Mouse (Mus musculus): ENCODE measurements around the gene Tomm22. TPM values are rescaled to one million over a fixed set of nuclear protein-coding genes. Genes with fewer than 3 reads are reported as not detected.
A peak's percentile ranks its signal among the peaks of the same experiment; 100 is the strongest.

Tomm22 gene
- 124 and 134 TPM in 2 replicates for polyA plus RNA-seq (2015; fragmentation: Nextera tagmentation; extraction: Ambion mirVana)

DNA sequence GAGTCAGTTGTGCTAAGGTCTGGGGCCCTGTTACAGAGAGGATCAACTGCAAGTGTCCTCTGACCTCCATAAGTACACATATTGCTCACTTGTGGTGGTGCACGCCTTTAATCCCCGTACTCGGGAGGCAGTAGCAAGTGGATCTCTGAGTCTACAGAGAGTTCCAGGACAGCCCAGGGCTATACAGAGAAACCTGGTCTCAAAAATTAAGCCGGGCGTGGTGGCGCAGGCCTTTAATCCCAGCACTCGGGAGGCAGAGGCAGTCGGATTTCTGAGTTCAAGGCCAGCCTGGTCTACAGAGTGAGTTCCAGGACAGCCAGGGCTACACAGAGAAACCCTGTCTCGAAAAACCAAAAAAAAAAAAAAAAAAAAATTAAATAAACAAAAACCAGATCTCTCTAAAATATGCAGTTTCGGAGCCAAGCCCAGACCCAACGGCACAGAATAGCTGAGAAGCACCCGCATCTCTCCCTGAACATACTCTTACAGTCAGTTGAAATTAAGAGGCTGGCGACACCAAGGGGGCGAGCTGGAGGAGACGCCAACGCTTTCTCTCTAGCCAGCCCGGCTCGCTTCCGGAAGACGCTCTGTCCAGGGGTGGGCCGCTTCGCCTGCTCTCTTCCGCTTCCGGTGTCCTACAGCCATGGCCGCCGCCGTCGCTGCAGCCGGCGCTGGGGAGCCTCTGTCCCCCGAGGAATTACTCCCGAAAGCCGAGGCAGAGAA lies at the start of gene Tomm22:
Gene Tomm22, plus strand, starts transcription at position 613 of the 723 bp plus-strand sequence.
- 15% methylated on average over 33 of the region's 33 CpGs for WGBS (ENCODE audit: insufficient replicate concordance)
- H3K4me3 ChIP-seq (replicated peaks) = peak within 1 kb of the TSS; percentile 94

GRCm38 (mm10) chr15:79630471-79630870 lies 40.2 kb upstream of the Tomm22 start:
- Histone ChIP-seq H3K4me2 (no peak overlapping the region), H3K27ac (replicated peaks) (no peak overlapping the region), H3K4me3 (replicated peaks) (no peak overlapping the region), H3K27me3 (no peaks in the 10 kb centered on the region), H3K9ac (no peak overlapping the region), H3K4me1 (replicated peaks) (no peaks in the 10 kb centered on the region), H3K36me3 (replicated peaks) (no peaks in the 10 kb centered on the region), H3K9me3 (replicated peaks) (no peaks in the 10 kb centered on the region)
- no peak for ATAC-seq (ENCODE audit: insufficient read depth)
- 49% methylated on average over 2 of the region's 2 CpGs for WGBS (ENCODE audit: insufficient replicate concordance)

More for the DNA sequence above, at the start of gene Tomm22:
- H3K27ac ChIP-seq (replicated peaks) = peak within 1 kb of the TSS; percentile 80
- peaks cover 23% of the 10 kb centered on the region for H3K4me1 ChIP-seq (replicated peaks)
- peaks cover 45% of the 10 kb centered on the region for H3K36me3 ChIP-seq (replicated peaks)
- H3K9me3 ChIP-seq (replicated peaks) = no peaks in the 10 kb centered on the region
- peak within 1 kb of the TSS; percentile 75 for H3K4me2 ChIP-seq
- H3K9ac ChIP-seq = peak within 1 kb of the TSS; percentile 93
- no peaks in the 10 kb centered on the region for H3K27me3 ChIP-seq
- ATAC-seq (ENCODE audit: insufficient read depth) = peak; percentile 95

DNA sequence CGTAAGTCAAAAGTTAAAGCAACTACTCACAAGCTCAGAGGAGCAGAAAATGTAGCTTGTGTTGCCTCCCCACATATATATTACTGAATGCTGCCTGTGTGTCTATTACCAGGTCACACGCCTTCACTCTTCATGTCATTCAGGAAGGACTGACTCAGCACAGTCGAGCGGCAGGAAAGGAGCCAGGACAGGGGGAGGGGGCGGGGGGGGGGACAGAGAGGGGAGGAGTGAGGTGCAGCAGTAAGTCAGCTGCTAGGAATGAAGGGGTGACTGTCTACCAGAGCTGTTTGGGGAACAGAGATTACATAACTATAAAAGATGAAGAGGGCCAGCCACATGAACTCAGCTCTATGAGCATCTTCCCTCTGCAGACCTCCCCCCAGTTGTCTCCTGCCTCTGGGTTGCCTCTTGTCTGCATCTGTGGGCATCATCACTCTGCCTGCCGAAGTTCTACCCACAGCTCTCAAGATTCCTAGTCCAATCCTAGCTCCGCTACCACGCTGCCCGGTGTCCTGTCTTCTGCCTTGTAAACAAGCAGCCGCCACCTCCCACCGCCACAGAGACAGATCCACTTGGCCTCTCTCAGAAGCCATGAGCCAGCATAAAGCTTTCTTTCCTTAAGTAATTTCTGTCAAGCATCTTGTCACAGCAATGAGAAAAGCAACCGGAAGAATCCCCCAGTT lies 29.4 kb upstream of the Tomm22 start:
- 45% methylated on average over 12 of the region's 12 CpGs for WGBS (ENCODE audit: insufficient replicate concordance)
- no peak overlapping the region for H3K27ac ChIP-seq (replicated peaks)
- H3K4me1 ChIP-seq (replicated peaks) = no peaks in the 10 kb centered on the region
- H3K9me3 ChIP-seq (replicated peaks) = no peaks in the 10 kb centered on the region
- no peak for ATAC-seq (ENCODE audit: insufficient read depth)
- H3K4me3 ChIP-seq (replicated peaks) = no peak overlapping the region
- H3K9ac ChIP-seq = no peak overlapping the region; the same call in 1 of the 2 replicates
- H3K36me3 ChIP-seq (replicated peaks) = no peaks in the 10 kb centered on the region
- H3K27me3 ChIP-seq = no peaks in the 10 kb centered on the region
- H3K4me2 ChIP-seq = no peak overlapping the region

GRCm38 (mm10) chr15:79645483-79645882 lies 25.2 kb upstream of the Tomm22 start:
- Histone ChIP-seq H3K9ac (no peak overlapping the region), H3K27ac (replicated peaks) (no peak overlapping the region), H3K9me3 (replicated peaks) (no peaks in the 10 kb centered on the region), H3K4me2 (no peak overlapping the region), H3K27me3 (no peaks in the 10 kb centered on the region), H3K4me3 (replicated peaks) (no peak overlapping the region), H3K36me3 (replicated peaks) (no peaks in the 10 kb centered on the region), H3K4me1 (replicated peaks) (no peaks in the 10 kb centered on the region)
- no peak for ATAC-seq (ENCODE audit: insufficient read depth)
- WGBS (ENCODE audit: insufficient replicate concordance) = 46% methylated on average over 2 of the region's 2 CpGs

- no peaks in the 10 kb centered on the region for H3K9me3 ChIP-seq (replicated peaks)
- H3K36me3 ChIP-seq (replicated peaks) = no peaks in the 10 kb centered on the region
- no peak overlapping the region for H3K4me3 ChIP-seq (replicated peaks)
- H3K4me1 ChIP-seq (replicated peaks) = no peaks in the 10 kb centered on the region
- no peaks in the 10 kb centered on the region for H3K27me3 ChIP-seq
- ATAC-seq (ENCODE audit: insufficient read depth) = no peak
- no peak overlapping the region for H3K27ac ChIP-seq (replicated peaks)
- H3K4me2 ChIP-seq = no peak overlapping the region
- H3K9ac ChIP-seq = no peak overlapping the region
- 68% methylated on average over 12 of the region's 12 CpGs for WGBS (ENCODE audit: insufficient replicate concordance)
Measured at GRCm38 (mm10) chr15:79648130-79648529, 22.5 kb upstream of the Tomm22 start.

DNA sequence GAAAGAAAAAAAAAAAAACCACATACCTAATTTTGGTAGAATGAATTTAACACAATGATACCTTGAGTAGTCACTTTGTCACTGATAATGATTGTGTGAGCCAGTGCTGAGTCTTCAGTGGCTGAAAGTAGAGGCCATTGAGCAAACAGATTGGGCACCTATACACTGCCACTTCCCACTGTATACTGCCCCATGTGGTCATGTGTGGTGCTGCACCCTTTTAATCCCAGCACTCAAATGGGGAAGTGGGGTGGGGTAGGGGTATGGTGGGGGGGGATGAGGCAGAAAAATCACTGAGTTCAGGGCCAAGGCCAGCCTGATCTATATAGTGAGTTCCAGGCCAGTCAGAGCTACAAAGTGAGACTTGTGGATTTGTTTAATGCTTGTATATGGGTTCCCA lies 20.1 kb upstream of the Tomm22 start:
- no peaks in the 10 kb centered on the region for H3K4me1 ChIP-seq (replicated peaks)
- no peaks in the 10 kb centered on the region for H3K27me3 ChIP-seq
- no peak overlapping the region for H3K27ac ChIP-seq (replicated peaks)
- no peak overlapping the region for H3K9ac ChIP-seq
- no peaks in the 10 kb centered on the region for H3K9me3 ChIP-seq (replicated peaks)
- no peak overlapping the region for H3K4me3 ChIP-seq (replicated peaks)
- no peaks in the 10 kb centered on the region for H3K36me3 ChIP-seq (replicated peaks)
- no peak for ATAC-seq (ENCODE audit: insufficient read depth)
- H3K4me2 ChIP-seq = no peak overlapping the region

DNA sequence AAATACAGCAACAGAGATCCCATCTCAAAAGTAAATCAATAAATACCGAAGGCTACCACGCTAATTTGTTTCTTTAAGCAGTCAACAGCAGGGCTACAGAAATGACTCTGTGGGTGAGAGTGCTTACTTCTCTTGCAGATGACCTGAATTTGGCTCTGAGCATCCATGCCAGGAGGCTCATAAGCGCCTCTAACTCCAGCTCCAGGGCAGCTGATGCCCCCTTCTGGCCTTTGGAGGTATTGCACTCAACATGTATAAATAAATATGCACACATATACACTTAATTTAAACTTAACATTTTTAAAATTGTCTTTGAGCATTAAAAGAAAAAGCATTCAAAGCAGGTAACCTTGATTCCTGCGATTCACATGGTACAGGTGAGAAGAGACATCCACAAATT lies 19.2 kb upstream of the Tomm22 start:
- Histone ChIP-seq H3K27me3 (no peaks in the 10 kb centered on the region), H3K4me2 (no peak overlapping the region), H3K9ac (no peak overlapping the region), H3K36me3 (replicated peaks) (no peaks in the 10 kb centered on the region), H3K4me1 (replicated peaks) (no peaks in the 10 kb centered on the region), H3K27ac (replicated peaks) (no peak overlapping the region), H3K9me3 (replicated peaks) (no peaks in the 10 kb centered on the region), H3K4me3 (replicated peaks) (no peak overlapping the region)
- ATAC-seq (ENCODE audit: insufficient read depth) = no peak
- WGBS (ENCODE audit: insufficient replicate concordance) = 60% methylated on average over 4 of the region's 4 CpGs

DNA sequence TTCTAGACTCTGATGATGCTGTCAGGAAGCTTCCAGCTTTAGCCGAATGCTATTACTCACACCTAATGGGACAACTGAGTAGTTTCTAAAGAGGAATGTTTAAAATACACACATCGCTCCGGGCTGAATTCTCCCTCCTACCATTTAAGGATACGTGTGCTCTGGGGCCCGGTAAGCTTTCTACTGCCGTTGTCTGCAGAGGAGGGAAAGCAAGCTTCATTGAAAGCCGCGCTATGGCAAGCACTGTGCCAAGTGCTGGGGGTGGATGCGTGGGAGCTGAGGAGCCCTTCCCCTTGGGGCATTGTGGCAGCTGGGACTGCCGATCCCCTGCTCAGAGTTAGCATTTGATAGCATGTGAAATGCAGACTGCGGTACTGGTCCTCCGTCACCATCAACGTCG lies 14.2 kb upstream of the Tomm22 start:
- Histone ChIP-seq H3K9ac (no peak overlapping the region), H3K9me3 (replicated peaks) (no peaks in the 10 kb centered on the region), H3K4me2 (no peak overlapping the region), H3K27me3 (no peaks in the 10 kb centered on the region), H3K36me3 (replicated peaks) (no peaks in the 10 kb centered on the region), H3K4me3 (replicated peaks) (no peak overlapping the region), H3K27ac (replicated peaks) (no peak overlapping the region), H3K4me1 (replicated peaks) (peaks cover 21% of the 10 kb centered on the region)
- ATAC-seq (ENCODE audit: insufficient read depth) = no peak
- 88% methylated on average over 14 of the region's 14 CpGs for WGBS (ENCODE audit: insufficient replicate concordance)

GRCm38 (mm10) chr15:79657837-79658530 lies 12.7 kb upstream of the Tomm22 start:
- Histone ChIP-seq H3K9me3 (replicated peaks) (no peaks in the 10 kb centered on the region), H3K9ac (peak overlapping the region; percentile 68), H3K27ac (replicated peaks) (peak overlapping the region; percentile 90), H3K4me2 (peak overlapping the region; percentile 98), H3K27me3 (no peaks in the 10 kb centered on the region), H3K4me1 (replicated peaks) (peaks cover 21% of the 10 kb centered on the region), H3K36me3 (replicated peaks) (no peaks in the 10 kb centered on the region), H3K4me3 (replicated peaks) (peak overlapping the region; percentile 82)
- peak; percentile 49 for ATAC-seq (ENCODE audit: insufficient read depth)
- 2% methylated on average over 16 of the region's 16 CpGs for WGBS (ENCODE audit: insufficient replicate concordance)

DNA sequence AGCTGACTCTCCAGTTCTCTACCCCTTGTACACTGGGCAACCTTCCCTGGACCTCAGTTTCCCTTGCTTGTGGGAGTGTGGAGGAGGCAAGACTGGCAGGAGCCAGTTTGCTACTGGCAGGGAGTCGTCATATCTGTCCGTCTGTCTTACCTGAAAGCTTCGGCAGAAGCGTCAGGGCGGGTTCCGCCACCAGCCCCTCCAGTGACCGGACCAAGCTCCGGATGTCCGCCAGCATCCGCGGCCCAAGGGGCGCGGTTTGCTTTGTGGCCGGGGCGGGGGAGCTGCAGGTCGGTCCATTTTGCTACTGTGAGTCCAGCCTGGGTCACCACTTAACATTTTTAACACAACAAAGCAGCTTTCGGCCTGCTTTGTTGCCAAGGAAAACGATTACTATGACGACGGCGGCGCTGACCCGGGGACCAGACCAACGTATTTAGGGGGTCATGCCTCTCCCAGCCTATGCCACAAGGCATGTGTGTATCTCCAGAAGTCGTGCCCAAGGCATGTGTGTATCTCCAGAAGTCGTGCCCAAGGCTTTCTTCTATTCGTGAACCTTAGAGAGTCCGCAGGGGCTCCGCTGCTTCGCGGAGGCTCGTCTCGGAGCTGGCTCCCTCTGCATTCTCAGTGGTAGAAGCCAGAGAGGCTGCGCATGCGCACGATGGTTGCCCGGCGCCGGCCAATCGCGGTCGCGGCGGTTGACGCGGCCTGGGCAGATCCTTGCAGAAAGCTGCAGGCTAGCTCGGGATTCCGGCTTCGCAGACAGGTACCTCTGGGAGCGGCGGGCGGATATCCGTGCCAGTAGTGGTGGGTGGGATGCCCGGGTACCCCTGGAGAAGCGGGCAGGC lies 11.9 kb upstream of the Tomm22 start, which contains the start of the genes Fam227a and Cby1:
Gene Fam227a, minus strand, starts transcription at position 426 of the 845 bp plus-strand sequence.
Gene Cby1, plus strand, starts transcription at position 669 of the 845 bp plus-strand sequence.
- WGBS (ENCODE audit: insufficient replicate concordance) = under 1% methylated on average over 55 of the region's 55 CpGs
- peak within 1 kb of the TSS; percentile 98 for H3K4me2 ChIP-seq
- H3K27me3 ChIP-seq = no peaks in the 10 kb centered on the region
- peak within 1 kb of the TSS; percentile 68 for H3K9ac ChIP-seq
- peak within 1 kb of the TSS; percentile 82 for H3K4me3 ChIP-seq (replicated peaks)
- no peaks in the 10 kb centered on the region for H3K36me3 ChIP-seq (replicated peaks)
- peaks cover 21% of the 10 kb centered on the region for H3K4me1 ChIP-seq (replicated peaks)
- ATAC-seq (ENCODE audit: insufficient read depth) = peak; percentile 88
- H3K9me3 ChIP-seq (replicated peaks) = no peaks in the 10 kb centered on the region
- H3K27ac ChIP-seq (replicated peaks) = peak within 1 kb of the TSS; percentile 90

Data from liver, embryonic 15.5 days (tissue).